Mouse (Mus musculus): ENCODE results near the gene Wfs1.

DNA sequence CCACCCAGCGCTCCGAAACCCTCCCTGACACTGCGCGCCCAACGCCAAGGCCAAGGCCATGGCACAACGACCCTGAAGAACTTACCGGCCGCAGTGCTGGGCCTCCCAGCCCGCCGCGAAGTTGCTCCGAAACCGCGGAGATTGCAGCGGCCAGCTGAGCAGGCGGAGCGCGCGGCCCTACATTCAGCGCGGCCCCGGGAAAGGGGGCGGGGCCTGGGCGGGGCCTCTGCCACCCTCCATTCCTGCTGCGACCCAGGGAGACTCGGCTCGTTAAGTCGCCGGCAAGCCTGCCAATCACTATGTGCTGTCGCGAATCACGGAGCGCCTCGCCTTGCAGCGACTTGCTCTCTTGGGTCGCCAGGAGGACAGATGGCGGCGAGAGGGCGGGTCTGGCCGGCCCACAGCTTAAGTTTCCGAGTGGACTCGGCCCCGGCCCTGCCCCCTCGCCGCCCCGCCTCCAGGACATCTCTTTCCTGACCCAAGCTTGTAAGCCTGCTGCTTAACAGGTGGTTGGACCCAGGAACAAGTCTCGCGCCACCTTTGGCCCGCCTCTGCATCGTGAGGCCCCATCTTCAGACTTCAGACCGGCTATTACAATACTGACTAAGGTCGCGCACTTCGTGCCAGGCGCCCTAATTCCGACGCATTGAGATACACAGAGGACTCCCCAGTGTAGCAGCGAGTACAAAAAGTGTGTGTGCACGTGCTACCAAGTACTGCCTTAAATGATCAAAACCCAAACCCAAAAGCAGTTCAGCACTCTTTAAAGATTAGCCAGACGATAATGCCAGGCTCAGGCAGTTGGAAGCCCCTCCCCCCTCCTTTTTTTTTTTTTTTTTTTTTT is at the start of gene Wfs1:
- TF ChIP-seq MAFK (IDR thresholded peaks at IDR 0.05; ENCODE audit: insufficient read depth, low read depth, low read length) (peak; percentile 24; the same call in 1 of the 2 replicates), CHD2 (IDR thresholded peaks at IDR 0.05; ENCODE audit: low read depth, low read length) (no peak), HCFC1 (IDR thresholded peaks at IDR 0.05; ENCODE audit: borderline replicate concordance, insufficient read depth, low read length) (no peak; the same call in 1 of the 2 replicates), ZNF384 (IDR thresholded peaks at IDR 0.05; ENCODE audit: low read depth, low read length) (peak; percentile 99)
